Mouse (Mus musculus) c-Kit-negative CD71-positive TER-119-positive erythroid progenitor cells, embryonic 14.5 days (primary cell): ENCODE results near the gene Fhl3.

Experiments used
- DNase-seq: peaks from one replicate; pipeline ENCODE4 v3.0.0-alpha.2; 2013; ENCODE audit warnings: low read depth, low spot score

Gene Fhl3

DNA sequence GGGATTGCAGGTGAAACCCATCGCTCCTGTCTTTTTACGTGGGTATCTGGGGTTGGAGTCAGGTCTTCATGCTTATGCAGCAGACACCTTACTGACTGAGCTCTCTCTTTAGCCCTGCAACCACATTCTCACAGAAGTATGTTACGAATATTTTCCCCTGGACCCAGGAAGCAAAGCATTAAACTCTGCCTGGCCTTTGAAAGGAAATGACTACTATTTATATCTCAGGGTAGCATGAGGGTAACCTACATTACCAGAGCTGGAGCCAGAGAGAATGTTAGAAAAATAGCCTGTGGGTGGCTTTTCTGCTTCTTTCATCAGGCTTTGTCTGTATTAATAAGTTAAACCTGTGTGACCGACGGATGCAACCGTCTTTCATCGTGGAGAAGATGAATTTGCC lies 55.0 kb downstream of the Fhl3 start:
- no peak for DNase-seq
